Mouse (Mus musculus) layer of hippocampus, postnatal 25 days (tissue): ENCODE measurements at regions not wholly inside any gene's neighbourhood (a gene's known extent, or its start where the extent isn't known, plus 50 kb on each side); places are given as distances from the start of the nearest gene placed in this dataset.
A peak's percentile ranks its signal among the peaks of the same experiment; 100 is the strongest.
"Not testable (repeated sequence)": the region's sequence is repeated elsewhere in the genome, so short reads cannot be mapped to it uniquely, and the experiment has no call there.

Source experiments
- DNase-seq, 2 experiments: peaks; one replicate each; pipeline ENCODE4 v3.0.0; 2022; ENCODE audit warnings: mixed read lengths in 2 of 2, low spot score in 1 of 2; ENCODE audit errors: extremely low spot score in 1 of 2

DNA sequence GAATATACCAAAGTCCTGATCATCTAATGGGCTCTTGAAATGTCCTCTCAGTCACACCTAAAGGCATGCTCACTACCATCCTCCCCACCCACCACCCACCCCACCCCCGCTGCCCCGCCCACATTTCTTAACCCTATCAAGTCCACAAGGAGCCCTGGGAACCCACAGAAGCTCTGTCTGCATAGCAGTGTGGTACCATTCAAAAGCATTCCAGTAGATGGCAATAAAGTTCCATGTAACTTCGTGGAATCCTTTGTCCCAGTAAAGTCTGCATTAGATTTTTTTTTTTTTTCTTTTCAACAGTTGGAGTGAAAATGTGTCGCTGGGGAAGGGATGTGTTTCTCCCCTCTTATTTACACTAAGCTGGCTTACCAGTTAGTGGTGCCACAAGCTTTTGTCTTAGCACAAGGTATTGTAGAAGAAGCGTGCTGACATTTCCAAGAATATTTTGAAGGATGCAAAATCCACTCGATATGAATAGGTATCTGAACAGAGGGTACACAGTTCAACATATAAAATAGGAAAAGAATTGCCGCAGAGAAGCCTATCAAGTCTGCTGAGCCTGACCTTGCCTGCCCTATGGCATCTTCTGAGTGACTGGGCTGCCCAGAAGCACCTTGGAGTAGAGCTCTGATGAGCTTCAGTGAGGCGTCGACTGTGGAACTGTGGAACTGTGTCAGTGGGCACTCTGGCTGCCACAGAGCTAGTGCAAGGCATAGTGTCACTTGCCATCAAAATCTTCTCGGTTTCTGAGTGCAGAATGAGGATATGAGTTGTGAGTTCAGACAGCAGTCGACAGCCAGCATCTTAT lies 199.0 kb downstream of the Zfp619 start:
- no peak for DNase-seq

GRCm38 (mm10) chr7:39727935-39728557 lies 210.5 kb downstream of the Zfp619 start:
- no peak for DNase-seq

DNA sequence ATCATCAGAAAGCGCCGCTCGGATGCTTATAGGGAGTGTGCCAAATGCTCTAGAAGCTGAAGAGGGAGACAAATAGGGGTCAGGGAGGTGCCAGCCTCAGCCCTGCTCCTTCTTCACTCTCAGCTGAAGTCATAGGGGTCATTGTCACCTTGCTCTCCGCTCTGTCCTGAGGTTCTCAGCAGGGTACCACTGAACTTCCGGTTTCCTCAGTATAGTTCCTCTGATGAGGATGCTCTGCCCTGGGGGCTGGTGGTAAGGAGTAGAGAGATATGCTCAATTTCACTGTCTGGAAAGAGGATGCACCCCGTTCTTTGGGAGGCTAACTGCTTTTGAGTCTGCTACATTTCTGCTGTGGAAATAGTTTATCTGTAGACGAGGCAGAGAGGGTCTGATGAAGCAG lies 211.4 kb downstream of the Zfp619 start:
- no peak for DNase-seq

- no peak for DNase-seq
Measured at GRCm38 (mm10) chr7:39729723-39730122, 212.2 kb downstream of the Zfp619 start.

DNA sequence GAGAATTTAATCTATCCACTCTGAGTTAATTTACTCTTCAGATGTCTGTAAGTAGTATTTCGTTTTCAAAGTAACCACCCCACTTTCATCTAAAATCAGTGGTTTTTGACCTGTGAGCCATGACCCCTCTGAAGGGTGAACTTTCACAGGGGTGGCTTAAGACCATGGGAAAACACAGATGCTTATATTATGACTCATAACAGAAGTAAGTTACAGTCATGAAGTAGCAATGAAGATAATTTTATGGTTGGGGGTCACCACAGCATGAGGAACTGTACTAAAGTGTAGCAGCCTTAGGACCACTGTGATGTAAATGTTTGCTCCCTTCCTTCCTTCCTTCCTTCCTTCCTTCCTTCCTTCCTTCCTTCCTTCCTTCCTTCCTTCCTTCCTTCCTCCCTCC lies 215.2 kb downstream of the Zfp619 start:
- DNase-seq = no peak

DNA sequence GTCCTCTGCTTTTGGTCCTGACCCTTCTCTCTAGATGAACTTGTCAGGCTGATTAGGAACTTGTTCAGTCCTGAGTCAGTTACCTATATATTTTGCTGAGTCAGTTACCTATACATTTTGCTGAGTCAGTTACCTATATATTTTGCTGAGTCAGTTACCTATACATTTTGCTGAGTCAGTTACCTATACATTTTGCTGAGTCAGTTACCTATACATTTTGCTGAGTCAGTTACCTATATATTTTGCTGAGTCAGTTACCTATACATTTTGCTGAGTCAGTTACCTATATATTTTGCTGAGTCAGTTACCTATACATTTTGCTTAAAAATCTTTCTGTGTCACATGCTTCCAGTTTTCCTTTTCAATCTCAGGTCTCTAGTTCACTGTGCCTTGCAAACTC lies 230.8 kb downstream of the Zfp619 start:
- DNase-seq = not testable (repeated sequence)

- no peak for DNase-seq
Measured at GRCm38 (mm10) chr7:39750448-39750847, 232.9 kb downstream of the Zfp619 start.

GRCm38 (mm10) chr7:39764366-39764765 lies 246.8 kb downstream of the Zfp619 start:
- no peak for DNase-seq

DNA sequence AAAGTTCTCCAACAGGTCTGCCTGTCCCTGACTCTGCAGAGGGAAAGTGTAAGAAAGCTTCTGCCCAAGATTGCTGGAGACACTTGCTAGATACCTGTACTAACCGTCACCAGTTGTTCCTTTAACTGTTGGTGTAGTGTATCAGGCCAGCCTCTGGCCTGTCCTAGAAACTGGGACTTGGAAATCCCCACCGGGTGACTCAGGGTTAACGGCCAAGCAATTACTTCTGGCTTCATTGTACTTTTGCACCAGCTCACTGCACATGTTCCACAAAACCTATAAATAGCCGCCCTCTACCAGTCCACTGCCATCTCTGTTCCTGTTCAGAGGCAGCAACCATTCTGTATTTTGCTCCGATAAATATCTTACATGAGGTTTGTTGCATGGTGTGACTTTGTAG lies 247.5 kb downstream of the Zfp619 start:
- no peak for DNase-seq

GRCm38 (mm10) chr7:39773291-39773690 lies 255.7 kb downstream of the Zfp619 start:
- no peak for DNase-seq

GRCm38 (mm10) chr7:39789321-39789720 lies 271.8 kb downstream of the Zfp619 start:
- DNase-seq = no peak

DNA sequence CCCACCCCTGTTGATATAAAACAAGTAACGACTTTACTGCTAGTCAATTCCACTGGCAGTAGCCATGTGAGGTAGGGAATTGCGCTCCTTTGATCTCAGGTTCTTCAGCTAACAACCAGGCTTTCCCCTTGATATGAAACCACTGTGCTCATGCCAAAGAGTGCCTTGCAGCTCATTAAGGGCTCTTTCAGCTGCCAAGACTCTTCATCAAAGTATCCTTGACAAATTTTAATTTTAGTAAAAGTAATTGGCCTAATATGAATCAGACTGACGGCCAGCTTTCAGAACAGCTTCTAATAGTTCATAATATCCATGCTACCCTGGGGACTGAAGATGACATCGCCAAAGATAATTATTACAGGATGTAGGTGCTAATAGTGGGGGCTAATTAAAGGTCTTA lies 272.3 kb downstream of the Zfp619 start:
- no peak for DNase-seq

- no peak for DNase-seq
Measured at GRCm38 (mm10) chr7:39794751-39795150, 277.2 kb downstream of the Zfp619 start.

GRCm38 (mm10) chr7:39804276-39804675 lies 286.7 kb downstream of the Zfp619 start:
- no peak for DNase-seq

- no peak for DNase-seq
Measured at GRCm38 (mm10) chr7:39818036-39818435, 300.5 kb downstream of the Zfp619 start.

DNA sequence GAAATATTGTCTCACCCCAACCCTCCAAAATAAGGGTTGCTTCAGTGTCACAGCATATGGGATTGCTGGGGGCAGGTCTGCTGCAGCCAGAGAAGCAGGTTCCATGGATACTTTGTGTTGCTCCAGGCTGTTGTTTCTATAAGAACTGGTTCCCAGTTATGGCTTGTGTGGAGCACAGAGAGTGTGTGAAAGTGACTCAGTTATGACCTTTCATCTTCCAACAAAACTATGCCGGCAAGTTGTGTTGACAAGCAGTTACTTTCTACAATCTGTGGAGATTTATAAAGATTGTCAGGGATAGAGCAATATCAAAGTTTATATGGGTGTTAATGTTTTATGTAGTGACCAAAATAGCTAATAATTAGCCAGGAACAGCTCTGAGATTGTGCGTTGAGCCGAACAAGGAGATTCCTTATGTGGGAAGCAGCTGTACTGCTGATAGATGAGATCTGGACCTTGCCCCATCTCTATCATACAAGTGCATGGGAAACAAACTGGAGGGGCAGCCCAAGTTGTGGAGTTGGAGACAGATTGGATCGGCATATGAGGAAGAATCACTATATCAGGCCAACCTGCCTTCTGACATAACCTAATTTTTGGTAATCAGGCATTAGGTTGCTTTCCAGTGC lies 305.1 kb downstream of the Zfp619 start:
- DNase-seq = no peak

- DNase-seq = no peak
Measured at GRCm38 (mm10) chr7:39828378-39828777, 310.8 kb downstream of the Zfp619 start.

DNA sequence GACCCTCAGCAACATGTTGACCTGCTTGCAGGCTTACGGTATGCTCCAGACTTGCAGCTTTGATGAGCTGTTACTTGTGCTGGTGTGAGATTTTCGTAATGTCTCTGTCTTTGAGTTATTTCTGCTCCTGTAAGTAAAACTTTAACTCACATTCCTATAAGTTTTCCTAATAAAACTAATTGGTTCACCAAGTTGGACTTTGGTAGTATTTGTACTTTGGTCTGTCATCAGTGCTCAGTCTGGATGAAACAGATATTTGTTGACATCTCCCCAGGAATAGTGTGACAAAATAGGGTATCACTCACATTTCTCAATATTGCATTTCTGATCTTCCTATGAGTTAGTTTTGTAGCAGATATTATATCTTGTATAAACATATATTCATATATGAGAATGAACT lies 313.3 kb downstream of the Zfp619 start:
- DNase-seq = no peak

- DNase-seq = no peak
Measured at GRCm38 (mm10) chr7:39841988-39842387, 324.4 kb downstream of the Zfp619 start.

GRCm38 (mm10) chr7:39847914-39848782 lies 330.6 kb downstream of the Zfp619 start:
- peak; percentile 47 to 69 for DNase-seq

GRCm38 (mm10) chr7:39857301-39857700 lies 339.7 kb downstream of the Zfp619 start:
- no peak for DNase-seq
